Mouse (Mus musculus) bone marrow macrophage, adult 2 months (primary cell): Measurements from ENCODE around the gene Sh3bp1.
A peak's percentile ranks its signal among the peaks of the same experiment; 100 is the strongest.

Experiments used
- CTCF ChIP-seq: IDR thresholded peaks from 2 replicates; pipeline ENCODE4 v1.5.1; 2012; ENCODE audit warnings: low read depth, mild to moderate bottlenecking, low read length, moderate library complexity
- POLR2A ChIP-seq: IDR thresholded peaks from 2 replicates; pipeline ENCODE4 v1.6.1; 2012; ENCODE audit warnings: mild to moderate bottlenecking, low read depth, low read length, borderline replicate concordance

GRCm38 (mm10) chr15:78934784-78935320, 35.3 kb downstream of the Sh3bp1 start, which contains the start of gene Nol12:
- TF ChIP-seq CTCF (no peak), POLR2A (0 out of 2 replicates have a peak, but pooled peaks have one; percentile 66)
